Mouse (Mus musculus): Measurements from ENCODE around the gene Mapkbp1. TPM values are rescaled to one million over a fixed set of nuclear protein-coding genes. Genes with fewer than 3 reads are reported as not detected.

Mapkbp1 gene
- polyA plus RNA-seq, 1 experiment from 2014 or later = 7.9 TPM

GRCm38 (mm10) chr2:120040991-120041390 is 68.5 kb downstream of the Mapkbp1 start:
- 91% methylated on average over 5 of the region's 5 CpGs for WGBS
- Histone ChIP-seq H3K27me3 (ENCODE audit: control insufficient read depth, insufficient read depth, low read length) (no peaks in the 10 kb centered on the region), H3K4me3 (ENCODE audit: low read depth, low read length) (no peak overlapping the region), H3K4me1 (ENCODE audit: control insufficient read depth, insufficient read depth, low read length) (no peaks in the 10 kb centered on the region), H3K9me3 (ENCODE audit: control insufficient read depth, low read length) (no peaks in the 10 kb centered on the region), H3K27ac (ENCODE audit: low read depth, low read length) (no peak overlapping the region), H3K9ac (replicated peaks; ENCODE audit: low read depth, low read length) (no peak overlapping the region), H3K36me3 (ENCODE audit: control insufficient read depth, insufficient read depth, low read length) (peaks cover 42% of the 10 kb centered on the region), H3K4me2 (ENCODE audit: low read depth, low read length) (no peak overlapping the region)
- ATAC-seq (ENCODE audit: low read depth) = no peak

GRCm38 (mm10) chr2:120044101-120044603 is 71.7 kb downstream of the Mapkbp1 start:
- Histone ChIP-seq H3K27me3 (ENCODE audit: control insufficient read depth, insufficient read depth, low read length) (no peaks in the 10 kb centered on the region), H3K4me1 (ENCODE audit: control insufficient read depth, insufficient read depth, low read length) (no peaks in the 10 kb centered on the region), H3K36me3 (ENCODE audit: control insufficient read depth, insufficient read depth, low read length) (peaks cover 19% of the 10 kb centered on the region), H3K4me3 (ENCODE audit: low read depth, low read length) (no peak overlapping the region), H3K4me2 (ENCODE audit: low read depth, low read length) (no peak overlapping the region), H3K9ac (replicated peaks; ENCODE audit: low read depth, low read length) (no peak overlapping the region), H3K27ac (ENCODE audit: low read depth, low read length) (no peak overlapping the region), H3K9me3 (ENCODE audit: control insufficient read depth, low read length) (no peaks in the 10 kb centered on the region)
- WGBS = 58% methylated on average over 4 of the region's 4 CpGs
- no peak for ATAC-seq (ENCODE audit: low read depth)

DNA sequence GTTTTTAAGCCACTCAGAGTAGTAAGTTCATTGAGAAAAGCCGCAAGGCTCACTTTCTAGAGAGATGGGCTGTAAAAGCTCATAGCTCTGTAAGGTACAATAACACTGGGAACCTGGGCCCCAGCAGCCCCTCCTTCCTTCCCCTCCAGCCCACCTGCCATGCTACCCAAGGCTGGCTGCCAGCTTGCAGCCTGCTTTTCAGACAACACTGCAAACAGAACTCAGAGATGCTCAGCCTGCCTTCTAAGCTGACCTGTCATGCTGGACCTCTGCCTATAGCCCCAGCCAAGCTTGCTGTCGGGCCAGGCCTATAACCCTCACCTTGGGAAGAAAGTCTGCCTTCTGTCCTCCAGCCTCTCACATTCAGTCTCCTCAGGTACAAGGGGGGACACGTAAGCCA is 72.2 kb downstream of the Mapkbp1 start:
- Histone ChIP-seq H3K9ac (replicated peaks; ENCODE audit: low read depth, low read length) (no peak overlapping the region), H3K4me1 (ENCODE audit: control insufficient read depth, insufficient read depth, low read length) (no peaks in the 10 kb centered on the region), H3K9me3 (ENCODE audit: control insufficient read depth, low read length) (no peaks in the 10 kb centered on the region), H3K27me3 (ENCODE audit: control insufficient read depth, insufficient read depth, low read length) (no peaks in the 10 kb centered on the region), H3K36me3 (ENCODE audit: control insufficient read depth, insufficient read depth, low read length) (peaks cover 19% of the 10 kb centered on the region), H3K27ac (ENCODE audit: low read depth, low read length) (no peak overlapping the region), H3K4me2 (ENCODE audit: low read depth, low read length) (no peak overlapping the region), H3K4me3 (ENCODE audit: low read depth, low read length) (no peak overlapping the region)
- ATAC-seq (ENCODE audit: low read depth) = no peak
- WGBS = 69% methylated on average over 3 of the region's 3 CpGs

- H3K9me3 ChIP-seq (ENCODE audit: control insufficient read depth, low read length) = no peaks in the 10 kb centered on the region
- H3K36me3 ChIP-seq (ENCODE audit: control insufficient read depth, insufficient read depth, low read length) = peaks cover 5% of the 10 kb centered on the region
- no peak for ATAC-seq (ENCODE audit: low read depth)
- no peaks in the 10 kb centered on the region for H3K4me1 ChIP-seq (ENCODE audit: control insufficient read depth, insufficient read depth, low read length)
- no peak overlapping the region for H3K4me3 ChIP-seq (ENCODE audit: low read depth, low read length)
- WGBS = 72% methylated on average over 14 of the region's 14 CpGs
- H3K4me2 ChIP-seq (ENCODE audit: low read depth, low read length) = no peak overlapping the region
- no peak overlapping the region for H3K27ac ChIP-seq (ENCODE audit: low read depth, low read length)
- no peak overlapping the region for H3K9ac ChIP-seq (replicated peaks; ENCODE audit: low read depth, low read length)
- H3K27me3 ChIP-seq (ENCODE audit: control insufficient read depth, insufficient read depth, low read length) = no peaks in the 10 kb centered on the region
These were observed 74.2 kb downstream of the Mapkbp1 start for GRCm38 (mm10) chr2:120046486-120047310.

- no peak overlapping the region for H3K4me3 ChIP-seq (ENCODE audit: low read depth, low read length)
- H3K36me3 ChIP-seq (ENCODE audit: control insufficient read depth, insufficient read depth, low read length) = no peaks in the 10 kb centered on the region
- H3K9me3 ChIP-seq (ENCODE audit: control insufficient read depth, low read length) = no peaks in the 10 kb centered on the region
- WGBS = 87% methylated on average over 9 of the region's 9 CpGs
- H3K4me2 ChIP-seq (ENCODE audit: low read depth, low read length) = no peak overlapping the region
- no peak overlapping the region for H3K9ac ChIP-seq (replicated peaks; ENCODE audit: low read depth, low read length)
- H3K27ac ChIP-seq (ENCODE audit: low read depth, low read length) = no peak overlapping the region
- H3K27me3 ChIP-seq (ENCODE audit: control insufficient read depth, insufficient read depth, low read length) = no peaks in the 10 kb centered on the region
- ATAC-seq (ENCODE audit: low read depth) = no peak
- H3K4me1 ChIP-seq (ENCODE audit: control insufficient read depth, insufficient read depth, low read length) = no peaks in the 10 kb centered on the region
These were observed 75.7 kb downstream of the Mapkbp1 start for GRCm38 (mm10) chr2:120048173-120048572.

DNA sequence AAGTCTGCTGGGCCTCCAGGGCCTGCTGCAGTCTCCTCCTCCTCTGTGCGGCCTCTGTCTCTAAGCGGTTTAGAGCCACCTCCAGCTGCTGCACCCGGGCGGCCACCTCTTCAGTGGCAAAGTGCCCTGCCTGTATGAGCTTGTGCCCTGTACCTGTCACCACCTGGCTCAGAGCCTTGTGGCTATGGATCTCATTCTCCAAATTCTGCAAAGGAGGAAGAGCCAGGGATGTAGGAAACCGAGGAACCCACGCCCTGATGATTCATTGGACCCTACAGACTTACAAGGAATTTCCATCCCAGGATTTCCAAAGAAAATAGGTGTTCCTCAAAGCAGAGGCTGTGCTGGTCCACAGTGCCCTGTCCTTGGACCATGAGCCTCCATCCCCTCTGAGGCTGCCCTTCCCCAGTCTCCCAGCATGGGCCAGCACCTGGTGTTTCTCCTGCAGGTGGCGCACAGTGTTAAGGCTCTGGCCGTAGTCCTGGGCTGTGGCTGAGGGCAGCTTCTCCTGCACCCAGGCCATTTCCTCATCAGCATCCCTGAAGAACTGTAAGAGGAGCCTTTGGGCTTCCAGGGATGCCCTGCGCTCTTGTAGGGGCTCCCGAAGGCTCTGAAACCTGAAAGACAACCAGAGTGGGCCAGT is 77.3 kb downstream of the Mapkbp1 start:
- H3K9ac ChIP-seq (replicated peaks; ENCODE audit: low read depth, low read length) = no peak overlapping the region
- 60% methylated on average over 10 of the region's 10 CpGs for WGBS
- H3K4me1 ChIP-seq (ENCODE audit: control insufficient read depth, insufficient read depth, low read length) = no peaks in the 10 kb centered on the region
- H3K27ac ChIP-seq (ENCODE audit: low read depth, low read length) = no peak overlapping the region
- ATAC-seq (ENCODE audit: low read depth) = no peak
- no peak overlapping the region for H3K4me3 ChIP-seq (ENCODE audit: low read depth, low read length)
- no peak overlapping the region for H3K4me2 ChIP-seq (ENCODE audit: low read depth, low read length)
- no peaks in the 10 kb centered on the region for H3K36me3 ChIP-seq (ENCODE audit: control insufficient read depth, insufficient read depth, low read length)
- H3K27me3 ChIP-seq (ENCODE audit: control insufficient read depth, insufficient read depth, low read length) = no peaks in the 10 kb centered on the region
- no peaks in the 10 kb centered on the region for H3K9me3 ChIP-seq (ENCODE audit: control insufficient read depth, low read length)

GRCm38 (mm10) chr2:120051405-120051804 is 78.9 kb downstream of the Mapkbp1 start:
- Histone ChIP-seq H3K9me3 (ENCODE audit: control insufficient read depth, low read length) (no peaks in the 10 kb centered on the region), H3K27me3 (ENCODE audit: control insufficient read depth, insufficient read depth, low read length) (no peaks in the 10 kb centered on the region), H3K27ac (ENCODE audit: low read depth, low read length) (no peak overlapping the region), H3K4me2 (ENCODE audit: low read depth, low read length) (no peak overlapping the region), H3K36me3 (ENCODE audit: control insufficient read depth, insufficient read depth, low read length) (no peaks in the 10 kb centered on the region), H3K4me3 (ENCODE audit: low read depth, low read length) (no peak overlapping the region), H3K9ac (replicated peaks; ENCODE audit: low read depth, low read length) (no peak overlapping the region), H3K4me1 (ENCODE audit: control insufficient read depth, insufficient read depth, low read length) (no peaks in the 10 kb centered on the region)
- no peak for ATAC-seq (ENCODE audit: low read depth)
- whole genome bisulfite sequencing = 73% methylated on average over 6 of the region's 6 CpGs

DNA sequence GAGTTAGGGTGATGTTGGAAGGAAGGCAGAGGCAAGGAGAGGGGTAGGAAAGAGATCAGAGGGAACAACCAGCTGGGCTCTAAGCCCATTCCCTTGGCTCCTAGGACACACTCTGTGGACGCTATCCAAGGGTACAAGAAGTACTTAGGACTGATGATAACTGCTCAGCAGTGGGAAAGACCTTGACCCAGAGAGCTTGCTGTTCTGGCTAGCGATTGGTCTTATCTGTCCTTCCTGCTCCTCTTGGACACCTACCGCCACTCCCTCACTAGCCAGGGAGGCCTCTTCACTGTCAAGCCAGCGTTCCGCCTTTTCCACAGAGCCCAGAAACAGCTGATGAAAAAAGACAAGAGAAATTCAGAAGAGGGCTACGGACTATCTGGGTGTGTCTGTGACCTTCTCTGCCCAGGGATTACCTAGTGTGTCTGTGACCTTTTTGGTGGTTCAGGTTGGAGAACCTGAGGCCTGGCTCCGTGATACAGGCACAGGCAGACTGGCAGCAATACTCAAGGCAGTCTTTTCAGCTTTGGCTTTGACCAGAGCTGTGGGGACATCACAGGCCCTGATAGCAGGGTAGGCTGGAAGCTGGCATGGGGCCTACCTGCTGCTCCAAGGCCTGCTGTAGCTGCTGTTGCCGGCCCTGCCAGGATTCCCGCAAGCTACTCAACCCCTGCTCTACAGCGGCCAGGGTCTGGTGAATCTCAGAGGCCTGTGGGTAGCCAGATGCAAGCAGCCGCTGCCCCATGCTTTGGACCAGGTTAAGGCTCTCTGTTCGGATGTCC is 82.5 kb downstream of the Mapkbp1 start:
- no peak overlapping the region for H3K27ac ChIP-seq (ENCODE audit: low read depth, low read length)
- 92% methylated on average over 12 of the region's 12 CpGs for WGBS
- H3K4me3 ChIP-seq (ENCODE audit: low read depth, low read length) = no peak overlapping the region
- ATAC-seq (ENCODE audit: low read depth) = no peak
- H3K4me2 ChIP-seq (ENCODE audit: low read depth, low read length) = no peak overlapping the region
- no peaks in the 10 kb centered on the region for H3K4me1 ChIP-seq (ENCODE audit: control insufficient read depth, insufficient read depth, low read length)
- no peak overlapping the region for H3K9ac ChIP-seq (replicated peaks; ENCODE audit: low read depth, low read length)
- no peaks in the 10 kb centered on the region for H3K9me3 ChIP-seq (ENCODE audit: control insufficient read depth, low read length)
- no peaks in the 10 kb centered on the region for H3K36me3 ChIP-seq (ENCODE audit: control insufficient read depth, insufficient read depth, low read length)
- no peaks in the 10 kb centered on the region for H3K27me3 ChIP-seq (ENCODE audit: control insufficient read depth, insufficient read depth, low read length)

Measured in neural tube, embryonic 14.5 days (tissue).